26 mouse cellular contexts compared by ENCODE assay signal in genomic region chr11:14676992-14677734, GRCm38 (mm10).
"Had no signal": no experiment of that assay in that cellular context is flagged by ENCODE, and none has a peak within 500 bp of the region (broad histone marks: within the 10 kb centered on the region; RNA-seq: fewer than 3 reads in every experiment).

No protein-coding gene starts in this region.

- H3K4me1 ChIP-seq: kidney, embryonic 15.5 days; limb, embryonic 12.5 days; limb, embryonic 15.5 days; midbrain, embryonic 12.5 days; midbrain, embryonic 15.5 days; neural tube, embryonic 12.5 days; neural tube, embryonic 15.5 days had no signal

- H3K4me3 ChIP-seq: kidney, embryonic 15.5 days; layer of hippocampus, adult 2 months; left cerebral cortex, adult 2 months; limb, embryonic 12.5 days; limb, embryonic 15.5 days; midbrain, embryonic 12.5 days; midbrain, embryonic 15.5 days; neural tube, embryonic 12.5 days; neural tube, embryonic 15.5 days had no signal

- H3K4me2 ChIP-seq: kidney, embryonic 15.5 days; limb, embryonic 12.5 days; limb, embryonic 15.5 days; liver, embryonic 11.5 days; lung, embryonic 14.5 days; midbrain, embryonic 12.5 days; midbrain, embryonic 15.5 days; neural tube, embryonic 12.5 days; neural tube, embryonic 15.5 days had no signal

- H3K36me3 ChIP-seq: kidney, embryonic 15.5 days; limb, embryonic 12.5 days; limb, embryonic 15.5 days; midbrain, embryonic 12.5 days; midbrain, embryonic 15.5 days; neural tube, embryonic 12.5 days; neural tube, embryonic 15.5 days had no signal

- DNase-seq: kidney, adult 8-10 months; kidney, postnatal 14 days; kidney, postnatal 4 days; left cerebral cortex, postnatal 4 days; liver, postnatal 0 days; lung, embryonic 14.5 days; right cerebral cortex, adult 18-20 months; right cerebral cortex, postnatal 14 days; right cerebral cortex, postnatal 4 days; thymus, adult 2 months; thymus, postnatal 14 days; thymus, postnatal 4 days had no signal

- H3K27ac ChIP-seq: kidney, embryonic 15.5 days; layer of hippocampus, adult 2 months; left cerebral cortex, adult 2 months; limb, embryonic 12.5 days; limb, embryonic 15.5 days; liver, embryonic 14.5 days; macrophage; midbrain, embryonic 12.5 days; midbrain, embryonic 15.5 days; neural tube, embryonic 12.5 days; neural tube, embryonic 15.5 days; stomach, postnatal 0 days had no signal

- H3K9me3 ChIP-seq: kidney, embryonic 15.5 days; limb, embryonic 12.5 days; limb, embryonic 15.5 days; midbrain, embryonic 12.5 days; midbrain, embryonic 15.5 days; neural tube, embryonic 12.5 days; neural tube, embryonic 15.5 days had no signal

- H3K9ac ChIP-seq: kidney, embryonic 15.5 days; limb, embryonic 12.5 days; limb, embryonic 15.5 days; liver, embryonic 14.5 days; liver, postnatal 0 days; lung, embryonic 14.5 days; midbrain, embryonic 12.5 days; midbrain, embryonic 15.5 days; neural tube, embryonic 12.5 days; neural tube, embryonic 15.5 days had no signal

- ATAC-seq: liver, postnatal 0 days; lung, postnatal 0 days; midbrain, embryonic 15.5 days had no signal

- H3K27me3 ChIP-seq: kidney, embryonic 15.5 days; limb, embryonic 12.5 days; limb, embryonic 15.5 days; midbrain, embryonic 12.5 days; midbrain, embryonic 15.5 days; neural tube, embryonic 12.5 days; neural tube, embryonic 15.5 days had no signal
